ENCODE assay signal across 9 mouse cellular contexts in the genomic region with DNA sequence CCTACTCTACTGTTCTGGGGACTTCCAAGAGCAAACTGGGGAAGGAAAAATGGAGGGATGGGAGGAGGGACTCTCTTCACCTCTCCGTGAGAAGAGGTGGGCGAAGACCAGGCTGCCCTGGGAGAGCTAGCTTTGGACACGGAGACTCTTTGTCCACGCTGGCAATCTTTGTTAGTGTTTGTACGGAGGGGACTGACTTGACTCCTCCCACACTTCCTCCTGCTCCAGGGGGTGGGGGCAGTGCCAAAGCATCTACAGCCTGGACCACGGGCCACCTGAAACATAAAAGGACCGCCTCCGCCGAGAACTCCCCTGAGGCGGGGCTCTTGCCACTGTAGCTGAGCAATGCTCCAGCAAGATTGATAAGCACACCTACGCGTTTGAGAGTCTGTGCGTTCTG. TPM values are rescaled to one million over a fixed set of nuclear protein-coding genes. Genes with fewer than 3 reads are reported as not detected.
DNase-seq lines count a peak whose midpoint lies in the region; ATAC-seq lines count a peak whose summit lies in the region.
"Had no signal": no experiment of that assay in that cellular context is flagged by ENCODE, and none has a peak within 500 bp of the region (broad histone marks: within the 10 kb centered on the region; RNA-seq: fewer than 3 reads in every experiment).

No protein-coding gene starts in this region.

- H3K4me2 ChIP-seq in limb, embryonic 11.5 days (ENCODE audit: low read depth, severe bottlenecking) = peak overlapping the region; percentile 52
- H3K4me2 ChIP-seq in stomach, embryonic 15.5 days = peak overlapping the region; percentile 48

- 6% methylated on average over 13 of the region's 13 CpGs for WGBS in limb, embryonic 11.5 days
- WGBS in stomach, embryonic 15.5 days = 7% methylated on average over 13 of the region's 13 CpGs

- no peaks in the 10 kb centered on the region for H3K27me3 ChIP-seq in limb, embryonic 11.5 days (ENCODE audit: control insufficient read depth, insufficient read depth, low read length)
- no peaks in the 10 kb centered on the region for H3K27me3 ChIP-seq in stomach, embryonic 15.5 days (replicated peaks)

- peak overlapping the region; percentile 27 for H3K4me3 ChIP-seq in limb, embryonic 11.5 days (ENCODE audit: low read depth, low read length)
- H3K4me3 ChIP-seq in stomach, embryonic 15.5 days (replicated peaks) = peak overlapping the region; percentile 18

- no peak for ATAC-seq in limb, embryonic 11.5 days (ENCODE audit: insufficient number of reproducible peaks, low FRiP score, low TSS enrichment, low read depth)
- ATAC-seq in stomach, embryonic 15.5 days (ENCODE audit: insufficient read depth, low FRiP score, low read depth) = no peak

- H3K4me1 ChIP-seq in limb, embryonic 11.5 days (ENCODE audit: control insufficient read depth, insufficient read depth, low read length) = 0 out of 2 replicates have a peak, but pooled peaks cover 2% of the 10 kb centered on the region
- H3K4me1 ChIP-seq in stomach, embryonic 15.5 days = no peaks in the 10 kb centered on the region

- peak overlapping the region; percentile 37 for H3K9ac ChIP-seq in limb, embryonic 11.5 days (ENCODE audit: low read length)
- no peak overlapping the region for H3K9ac ChIP-seq in stomach, embryonic 15.5 days

- no peaks in the 10 kb centered on the region for H3K9me3 ChIP-seq in limb, embryonic 11.5 days (ENCODE audit: control insufficient read depth, low read length)
- no peaks in the 10 kb centered on the region for H3K9me3 ChIP-seq in stomach, embryonic 15.5 days

- no peaks in the 10 kb centered on the region for H3K36me3 ChIP-seq in limb, embryonic 11.5 days (ENCODE audit: control insufficient read depth, insufficient read depth, low read length)
- no peaks in the 10 kb centered on the region for H3K36me3 ChIP-seq in stomach, embryonic 15.5 days

- DNase-seq in cerebellum, postnatal 14 days = peak; percentile 20 to 50
- DNase-seq in cerebellum, adult 11-12 months = no peak
- peak; percentile 9 for DNase-seq in lung, postnatal 10 days
- no peak for DNase-seq in lung, postnatal 4 days
- DNase-seq in limb, embryonic 11.5 days (ENCODE audit: low spot score) = peak; percentile 69
- no peak for DNase-seq in left cerebral cortex, adult 9 months (ENCODE audit: low spot score in 2 of 2)
- DNase-seq in gastrocnemius, adult 8-10 months (ENCODE audit: low spot score in 2 of 2) = no peak

- H3K27ac ChIP-seq in limb, embryonic 11.5 days (replicated peaks; ENCODE audit: low read depth, low read length) = no peak overlapping the region
- H3K27ac ChIP-seq in stomach, embryonic 15.5 days = no peak overlapping the region

RNA-seq across cellular contexts. Expression of a gene that starts 8.9 kb away (rescaled TPM):
- 1.2 and 1.3 TPM in 2 replicates for polyA plus RNA-seq in limb, embryonic 11.5 days (2014; fragmentation: Nextera tagmentation; extraction: Ambion mirVana)
- 3.3 and 3.4 TPM in 2 replicates for polyA plus RNA-seq in stomach, embryonic 15.5 days (2015; fragmentation: Nextera tagmentation; extraction: Ambion mirVana)
- total RNA-seq in gastrocnemius, adult 8-10 months (2022) = 1 to 10 TPM in 1 of 4 experiments, under 1 TPM in 3; 0.53 to 1.3 (median 0.60) TPM

RNA-seq across cellular contexts. Expression of a gene that starts 44.3 kb away (rescaled TPM):
- 0.06 and 0.15 TPM in 2 replicates for polyA plus RNA-seq in limb, embryonic 11.5 days (2014; fragmentation: Nextera tagmentation; extraction: Ambion mirVana)
- polyA plus RNA-seq in stomach, embryonic 15.5 days (2015; fragmentation: Nextera tagmentation; extraction: Ambion mirVana) = 1.4 TPM in 2 replicates
- total RNA-seq in gastrocnemius, adult 8-10 months (2022) = 10 to 100 TPM; 18.4 to 26.4 (median 23.0) TPM
- total RNA-seq: granulocyte monocyte progenitor cell, adult 5-6 weeks had no signal

Comparison
In these comparisons a context has a peak if more than half of its experiments do, and no peak if none do; other contexts are left out.
1. DNase-seq: peak in cerebellum, postnatal 14 days (2 of 2), lung, postnatal 10 days (single experiment) and limb, embryonic 11.5 days (single experiment); none in cerebellum, adult 11-12 months (single experiment), lung, postnatal 4 days (0 of 2), left cerebral cortex, adult 9 months (0 of 2) and gastrocnemius, adult 8-10 months (0 of 2).